Mouse (Mus musculus): ENCODE measurements around the gene Fxr1. TPM values are rescaled to one million over a fixed set of nuclear protein-coding genes. Genes with fewer than 3 reads are reported as not detected.

Fxr1 gene
- polyA plus RNA-seq (2015; fragmentation: Nextera tagmentation; extraction: Ambion mirVana), result 45.7 and 46.3 TPM in 2 replicates

DNA sequence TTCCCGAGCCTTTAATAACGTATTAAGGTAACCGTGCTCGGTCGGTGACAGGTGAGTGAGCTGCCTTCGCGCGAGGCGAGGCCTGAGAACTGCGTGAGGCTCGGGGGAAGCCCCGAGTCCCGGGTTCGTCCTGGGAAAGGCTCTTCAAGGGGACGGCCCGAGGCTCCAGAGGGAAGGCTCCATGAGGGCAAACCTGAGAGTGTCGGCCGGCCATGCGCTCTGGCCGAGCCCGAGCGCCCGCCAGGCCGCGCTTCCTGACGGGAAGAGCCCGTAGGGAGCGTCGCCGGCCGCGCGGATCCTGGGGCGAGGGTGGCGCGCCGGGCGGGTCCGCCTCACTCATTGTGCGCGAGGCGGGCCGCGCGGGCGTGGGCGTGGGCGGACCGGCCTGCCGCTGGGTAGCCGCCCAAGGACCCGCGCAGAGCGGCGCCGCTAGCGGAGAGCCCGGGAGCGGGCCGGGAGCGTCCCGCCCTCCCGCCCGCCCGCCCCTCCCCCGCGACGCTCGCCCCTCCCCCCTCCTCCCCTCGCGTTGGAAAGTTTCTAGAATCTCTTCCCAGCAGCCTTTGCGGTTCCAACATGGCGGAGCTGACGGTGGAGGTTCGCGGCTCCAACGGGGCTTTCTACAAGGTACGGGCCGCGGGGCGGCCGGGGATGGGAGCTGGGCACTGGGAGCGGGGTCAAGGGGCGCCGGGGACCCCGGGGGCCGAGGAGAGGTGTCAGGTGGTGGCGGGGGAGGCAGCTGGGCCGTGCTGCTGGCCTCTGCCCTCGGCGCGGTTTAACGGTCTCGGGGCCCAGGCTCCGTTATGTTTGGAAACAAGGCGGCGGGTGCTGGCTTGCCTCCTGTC lies at the start of gene Fxr1:
Gene Fxr1, plus strand, starts transcription at position 404 of the 842 bp plus-strand sequence.
- peak within 1 kb of the TSS; percentile 91 for H3K27ac ChIP-seq
- TF ChIP-seq CTCF (IDR thresholded peaks at IDR 0.05; ENCODE audit: low read depth), result no peak
- ATAC-seq (replicated peaks; ENCODE audit: low FRiP score, low read depth) (peak; percentile 97), DNase-seq (ENCODE audit: low spot score) (peak; percentile 92)
- H3K27me3 ChIP-seq (ENCODE audit: insufficient read depth, low read length), result no peaks in the 10 kb centered on the region
- H3K9me3 ChIP-seq (replicated peaks; ENCODE audit: low read length), result no peaks in the 10 kb centered on the region
- peak within 1 kb of the TSS; percentile 81 for H3K4me2 ChIP-seq (ENCODE audit: low read length)
- H3K36me3 ChIP-seq (ENCODE audit: insufficient read depth, low read length), result no peaks in the 10 kb centered on the region
- peak within 1 kb of the TSS; percentile 90 for H3K9ac ChIP-seq (ENCODE audit: low read depth, low read length)
- H3K4me1 ChIP-seq (replicated peaks; ENCODE audit: insufficient read depth, low read length), result peaks cover 8% of the 10 kb centered on the region
- peak within 1 kb of the TSS; percentile 82 for H3K4me3 ChIP-seq (replicated peaks; ENCODE audit: low read depth, low read length)
- WGBS, result under 1% methylated on average over 63 of the region's 97 CpGs

GRCm38 (mm10) chr3:33979395-33979794 lies 40.3 kb upstream of the Fxr1 start:
- Histone ChIP-seq H3K4me3 (replicated peaks; ENCODE audit: low read depth, low read length) (no peak overlapping the region), H3K27me3 (ENCODE audit: insufficient read depth, low read length) (no peaks in the 10 kb centered on the region), H3K9me3 (replicated peaks; ENCODE audit: low read length) (no peaks in the 10 kb centered on the region), H3K4me1 (replicated peaks; ENCODE audit: insufficient read depth, low read length) (no peaks in the 10 kb centered on the region), H3K9ac (ENCODE audit: low read depth, low read length) (no peak overlapping the region), H3K27ac (no peak overlapping the region), H3K4me2 (ENCODE audit: low read length) (no peak overlapping the region), H3K36me3 (ENCODE audit: insufficient read depth, low read length) (no peaks in the 10 kb centered on the region)
- WGBS, result 62% methylated on average over 6 of the region's 6 CpGs
- TF ChIP-seq CTCF (IDR thresholded peaks at IDR 0.05; ENCODE audit: low read depth), result no peak
- ATAC-seq (replicated peaks; ENCODE audit: low FRiP score, low read depth), result no peak
- no peak for DNase-seq (ENCODE audit: low spot score)

- no peaks in the 10 kb centered on the region for H3K36me3 ChIP-seq (ENCODE audit: insufficient read depth, low read length)
- DNase-seq (ENCODE audit: low spot score) (no peak), ATAC-seq (replicated peaks; ENCODE audit: low FRiP score, low read depth) (no peak)
- TF ChIP-seq CTCF (IDR thresholded peaks at IDR 0.05; ENCODE audit: low read depth), result no peak
- no peaks in the 10 kb centered on the region for H3K4me1 ChIP-seq (replicated peaks; ENCODE audit: insufficient read depth, low read length)
- no peaks in the 10 kb centered on the region for H3K27me3 ChIP-seq (ENCODE audit: insufficient read depth, low read length)
- no peak overlapping the region for H3K27ac ChIP-seq
- WGBS, result 74% methylated on average over 5 of the region's 5 CpGs
- no peak overlapping the region for H3K4me3 ChIP-seq (replicated peaks; ENCODE audit: low read depth, low read length)
- H3K9me3 ChIP-seq (replicated peaks; ENCODE audit: low read length), result no peaks in the 10 kb centered on the region
- no peak overlapping the region for H3K9ac ChIP-seq (ENCODE audit: low read depth, low read length)
- no peak overlapping the region for H3K4me2 ChIP-seq (ENCODE audit: low read length)
Observed at GRCm38 (mm10) chr3:33982746-33983145, 37.0 kb upstream of the Fxr1 start.

DNA sequence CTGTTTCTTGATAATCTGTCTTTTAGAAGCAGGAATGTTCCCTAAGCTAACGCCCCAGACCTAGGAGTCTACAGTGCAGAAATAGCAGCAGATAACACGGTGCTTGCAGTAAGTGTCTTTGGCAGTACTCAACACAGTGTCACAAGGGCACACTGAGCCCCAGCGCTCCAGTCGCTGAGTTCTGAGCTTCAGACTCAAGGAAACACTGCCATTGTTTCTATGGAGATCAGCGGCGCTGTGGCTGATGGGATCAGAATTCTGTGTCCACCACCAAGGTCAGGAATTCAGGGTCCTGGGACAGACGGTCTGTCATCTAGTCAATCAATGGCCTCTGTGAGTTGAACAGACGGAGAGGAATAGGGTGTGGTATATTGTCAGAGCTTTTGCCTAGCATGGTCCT lies 30.4 kb upstream of the Fxr1 start:
- no peak for TF ChIP-seq CTCF (IDR thresholded peaks at IDR 0.05; ENCODE audit: low read depth)

GRCm38 (mm10) chr3:33990451-33990850 lies 29.3 kb upstream of the Fxr1 start:
- Histone ChIP-seq H3K9me3 (replicated peaks; ENCODE audit: low read length) (no peaks in the 10 kb centered on the region), H3K4me3 (replicated peaks; ENCODE audit: low read depth, low read length) (no peak overlapping the region), H3K36me3 (ENCODE audit: insufficient read depth, low read length) (no peaks in the 10 kb centered on the region), H3K9ac (ENCODE audit: low read depth, low read length) (no peak overlapping the region), H3K27ac (no peak overlapping the region), H3K4me1 (replicated peaks; ENCODE audit: insufficient read depth, low read length) (no peaks in the 10 kb centered on the region), H3K4me2 (ENCODE audit: low read length) (no peak overlapping the region), H3K27me3 (ENCODE audit: insufficient read depth, low read length) (no peaks in the 10 kb centered on the region)
- no peak for ATAC-seq (replicated peaks; ENCODE audit: low FRiP score, low read depth)
- WGBS, result 69% methylated on average over 10 of the region's 10 CpGs
- TF ChIP-seq CTCF (IDR thresholded peaks at IDR 0.05; ENCODE audit: low read depth), result no peak
- no peak for DNase-seq (ENCODE audit: low spot score)

More for the DNA sequence above, 30.4 kb upstream of the Fxr1 start:
- no peaks in the 10 kb centered on the region for H3K9me3 ChIP-seq (replicated peaks; ENCODE audit: low read length)
- DNase-seq (ENCODE audit: low spot score), result no peak
- no peak overlapping the region for H3K27ac ChIP-seq
- H3K4me3 ChIP-seq (replicated peaks; ENCODE audit: low read depth, low read length), result no peak overlapping the region
- no peak overlapping the region for H3K4me2 ChIP-seq (ENCODE audit: low read length)
- WGBS, result 77% methylated on average over 8 of the region's 8 CpGs
- H3K36me3 ChIP-seq (ENCODE audit: insufficient read depth, low read length), result no peaks in the 10 kb centered on the region
- H3K27me3 ChIP-seq (ENCODE audit: insufficient read depth, low read length), result no peaks in the 10 kb centered on the region
- no peaks in the 10 kb centered on the region for H3K4me1 ChIP-seq (replicated peaks; ENCODE audit: insufficient read depth, low read length)
- H3K9ac ChIP-seq (ENCODE audit: low read depth, low read length), result no peak overlapping the region
- no peak for ATAC-seq (replicated peaks; ENCODE audit: low FRiP score, low read depth)

- Histone ChIP-seq H3K4me1 (replicated peaks; ENCODE audit: insufficient read depth, low read length) (no peaks in the 10 kb centered on the region), H3K36me3 (ENCODE audit: insufficient read depth, low read length) (no peaks in the 10 kb centered on the region), H3K9ac (ENCODE audit: low read depth, low read length) (no peak overlapping the region), H3K9me3 (replicated peaks; ENCODE audit: low read length) (no peaks in the 10 kb centered on the region), H3K4me3 (replicated peaks; ENCODE audit: low read depth, low read length) (no peak overlapping the region), H3K4me2 (ENCODE audit: low read length) (no peak overlapping the region), H3K27ac (no peak overlapping the region), H3K27me3 (ENCODE audit: insufficient read depth, low read length) (no peaks in the 10 kb centered on the region)
- WGBS, result 72% methylated on average over 8 of the region's 8 CpGs
- ATAC-seq (replicated peaks; ENCODE audit: low FRiP score, low read depth) (no peak), DNase-seq (ENCODE audit: low spot score) (no peak)
- TF ChIP-seq CTCF (IDR thresholded peaks at IDR 0.05; ENCODE audit: low read depth), result no peak
Observed at GRCm38 (mm10) chr3:33990921-33991320, 28.8 kb upstream of the Fxr1 start.
